Mouse (Mus musculus) C2C12 (cell line): ENCODE measurements at regions not wholly inside any gene's neighbourhood (a gene's known extent, or its start where the extent isn't known, plus 50 kb on each side); places are given as distances from the start of the nearest gene placed in this dataset.

Source experiments
- CTCF ChIP-seq: IDR thresholded peaks from one replicate; pipeline ENCODE4 v1.5.1; 2011; ENCODE audit not compliant: control insufficient read depth, insufficient read depth, insufficient read length
- USF1 ChIP-seq: IDR thresholded peaks from one replicate; pipeline ENCODE4 v1.6.1; 2011; ENCODE audit warnings: low read depth, mild to moderate bottlenecking, control low read depth, moderate library complexity

DNA sequence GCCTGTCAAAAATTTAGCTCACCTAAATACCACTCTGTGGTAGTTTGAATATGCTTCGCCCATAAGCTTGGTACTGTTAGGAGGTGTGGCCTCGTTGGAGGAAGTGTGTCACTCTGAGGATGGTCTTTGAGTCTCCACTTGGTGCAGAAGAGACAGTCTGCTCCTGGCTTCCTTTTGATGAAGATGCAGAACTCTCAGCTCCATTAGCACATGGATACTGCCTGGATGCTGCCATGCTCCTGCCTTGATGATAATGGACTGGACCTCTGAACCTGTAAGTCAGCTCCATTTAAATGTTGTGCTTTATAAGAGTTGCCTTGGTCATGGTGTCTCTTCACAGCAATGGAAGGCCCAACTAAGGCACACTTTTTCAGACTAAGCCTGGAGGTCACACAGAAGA is 56.9 kb upstream of the Pik3r1 start:
- TF ChIP-seq CTCF (no peak), USF1 (no peak)
